Mouse (Mus musculus) spleen, adult 2 months (tissue): ENCODE measurements around the gene Ube2dnl1.

Source experiments
- CTCF ChIP-seq: fragments of 200-500 bp; IDR thresholded peaks from 2 replicates; pipeline ENCODE4 v1.5.1; 2011; ENCODE audit warnings: mild to moderate bottlenecking, inconsistent platforms; ENCODE audit not compliant: insufficient read depth, insufficient read length, insufficient replicate concordance; ENCODE audit errors: extremely low read depth
- POLR2A ChIP-seq: fragments of 200-500 bp; IDR thresholded peaks from 2 replicates; pipeline ENCODE4 v1.6.1; 2011; ENCODE audit warnings: low read depth, low read length, inconsistent platforms

GRCm38 (mm10) chrX:114955066-114955465 is 50.3 kb downstream of the Ube2dnl1 start:
- TF ChIP-seq POLR2A (no peak), CTCF (no peak)
